Comparison of ENCODE assay signal across 8 mouse cellular contexts in genomic region chr14:116559990-116560389, GRCm38 (mm10).
DNase-seq lines count a peak whose midpoint lies in the region; ATAC-seq and TF ChIP-seq lines count a peak whose summit lies in the region.

No protein-coding gene starts in this region.

- no peak overlapping the region for H3K27ac ChIP-seq in hindbrain, embryonic 11.5 days (ENCODE audit: low read depth, low read length)
- H3K27ac ChIP-seq in hindbrain, embryonic 10.5 days: no peak overlapping the region
- no peak overlapping the region for H3K27ac ChIP-seq in MEL (ENCODE audit: control insufficient read depth, low read depth, low read length)
- H3K27ac ChIP-seq in embryonic facial prominence, embryonic 14.5 days (replicated peaks; ENCODE audit: low read depth, low read length): no peak overlapping the region
- no peak overlapping the region for H3K27ac ChIP-seq in kidney, embryonic 14.5 days (ENCODE audit: low read depth, low read length)

- no peaks in the 10 kb centered on the region for H3K36me3 ChIP-seq in hindbrain, embryonic 11.5 days (ENCODE audit: control insufficient read depth, insufficient read depth, low read length)
- H3K36me3 ChIP-seq in hindbrain, embryonic 10.5 days: no peaks in the 10 kb centered on the region
- no peaks in the 10 kb centered on the region for H3K36me3 ChIP-seq in MEL (ENCODE audit: control insufficient read depth in 1 of 2, insufficient read depth in 2 of 2, low read length in 2 of 2)
- no peaks in the 10 kb centered on the region for H3K36me3 ChIP-seq in embryonic facial prominence, embryonic 14.5 days (ENCODE audit: control insufficient read depth, insufficient read depth, low read length)
- H3K36me3 ChIP-seq in kidney, embryonic 14.5 days (ENCODE audit: control insufficient read depth, insufficient read depth, low read length): no peaks in the 10 kb centered on the region

- H3K27me3 ChIP-seq in hindbrain, embryonic 11.5 days (ENCODE audit: control insufficient read depth, insufficient read depth, low read length): no peaks in the 10 kb centered on the region
- no peaks in the 10 kb centered on the region for H3K27me3 ChIP-seq in hindbrain, embryonic 10.5 days (ENCODE audit: insufficient read depth, poor library complexity, severe bottlenecking)
- no peaks in the 10 kb centered on the region for H3K27me3 ChIP-seq in MEL (ENCODE audit: control insufficient read depth in 1 of 2, insufficient read depth in 2 of 2, low read length in 2 of 2)
- H3K27me3 ChIP-seq in embryonic facial prominence, embryonic 14.5 days (replicated peaks; ENCODE audit: control insufficient read depth, insufficient read depth, low read length): no peaks in the 10 kb centered on the region
- no peaks in the 10 kb centered on the region for H3K27me3 ChIP-seq in kidney, embryonic 14.5 days (ENCODE audit: control insufficient read depth, insufficient read depth, low read length)

- H3K4me1 ChIP-seq in hindbrain, embryonic 11.5 days (replicated peaks; ENCODE audit: control insufficient read depth, insufficient read depth, low read length): no peaks in the 10 kb centered on the region
- H3K4me1 ChIP-seq in hindbrain, embryonic 10.5 days (replicated peaks): no peaks in the 10 kb centered on the region
- no peaks in the 10 kb centered on the region for H3K4me1 ChIP-seq in MEL (ENCODE audit: control insufficient read depth in 1 of 2, insufficient read depth in 2 of 2, low read length in 2 of 2)
- no peaks in the 10 kb centered on the region for H3K4me1 ChIP-seq in embryonic facial prominence, embryonic 14.5 days (ENCODE audit: control insufficient read depth, insufficient read depth, low read length)
- no peaks in the 10 kb centered on the region for H3K4me1 ChIP-seq in kidney, embryonic 14.5 days (ENCODE audit: control insufficient read depth, insufficient read depth, low read length)

- no peak; a peak in 1 of 6 replicates for TF ChIP-seq CTCF in MEL (IDR thresholded peaks at IDR 0.05 in 2 of 3, conservative IDR thresholded peaks at IDR 0.05 in 1 of 3; ENCODE audit: control insufficient read depth in 1 of 3, insufficient read depth in 1 of 3, low read depth in 2 of 3, low read length in 3 of 3, poor library complexity in 1 of 3, severe bottlenecking in 1 of 3)

- no peak for TF ChIP-seq EP300 in MEL (IDR thresholded peaks at IDR 0.05; ENCODE audit: low read depth in 1 of 2, low read length in 2 of 2)

- no peak overlapping the region for H3K9ac ChIP-seq in hindbrain, embryonic 11.5 days (ENCODE audit: low read depth, low read length)
- H3K9ac ChIP-seq in MEL (ENCODE audit: control insufficient read depth, low read depth, low read length, poor library complexity, severe bottlenecking): no peak overlapping the region
- no peak overlapping the region for H3K9ac ChIP-seq in embryonic facial prominence, embryonic 14.5 days (ENCODE audit: low read depth, low read length)
- H3K9ac ChIP-seq in kidney, embryonic 14.5 days (ENCODE audit: low read depth, low read length): no peak overlapping the region

- ATAC-seq in hindbrain, embryonic 11.5 days (ENCODE audit: low FRiP score): peak; percentile 58; the same call in 1 of the 2 replicates
- ATAC-seq in embryonic facial prominence, embryonic 14.5 days (ENCODE audit: low read depth): 0 out of 2 replicates have a peak, but pooled peaks have one; percentile 15
- ATAC-seq in kidney, embryonic 14.5 days (ENCODE audit: low FRiP score, low TSS enrichment): peak; percentile 20; the same call in 1 of the 2 replicates

- WGBS in hindbrain, embryonic 11.5 days: 52% methylated on average over 1 of the region's 1 CpGs
- WGBS in hindbrain, embryonic 10.5 days: 55% methylated on average over 1 of the region's 1 CpGs
- WGBS in embryonic facial prominence, embryonic 14.5 days: 44% methylated on average over 1 of the region's 1 CpGs
- WGBS in kidney, embryonic 14.5 days: 37% methylated on average over 1 of the region's 1 CpGs

- no peak for TF ChIP-seq POLR2A in MEL (IDR thresholded peaks at IDR 0.05; ENCODE audit: control insufficient read depth in 1 of 2, insufficient read depth in 1 of 2, low read depth in 1 of 2, low read length in 2 of 2, poor library complexity in 1 of 2)

- TF ChIP-seq RAD21 in MEL (IDR thresholded peaks at IDR 0.05; ENCODE audit: low read depth, low read length): no peak; the same call in none of the 2 replicates

- peak; percentile 22 for DNase-seq in hindbrain, embryonic 11.5 days (ENCODE audit: low spot score)
- no peak for DNase-seq in hindbrain, embryonic 10.5 days (ENCODE audit: low spot score)
- DNase-seq in MEL (ENCODE audit: low read depth, low spot score): no peak
- peak; percentile 47 for DNase-seq in embryonic facial prominence, embryonic 14.5 days (ENCODE audit: low spot score)
- DNase-seq in gastrocnemius, adult 18-20 months (ENCODE audit: low spot score): no peak
- no peak for DNase-seq in natural killer cell, adult 2 months (ENCODE audit: low spot score in 2 of 2)
- no peak for DNase-seq in adrenal gland, adult 8-10 months

- no peak overlapping the region for H3K4me3 ChIP-seq in hindbrain, embryonic 11.5 days (ENCODE audit: low read depth, low read length)
- H3K4me3 ChIP-seq in hindbrain, embryonic 10.5 days: no peak overlapping the region
- no peak overlapping the region for H3K4me3 ChIP-seq in MEL (ENCODE audit: control insufficient read depth in 1 of 2, insufficient read depth in 1 of 2, low read depth in 2 of 2, low read length in 2 of 2)
- H3K4me3 ChIP-seq in embryonic facial prominence, embryonic 14.5 days (ENCODE audit: low read depth, low read length): no peak overlapping the region
- H3K4me3 ChIP-seq in kidney, embryonic 14.5 days (ENCODE audit: low read length): no peak overlapping the region

- H3K4me2 ChIP-seq in hindbrain, embryonic 11.5 days (replicated peaks; ENCODE audit: low read depth, low read length): no peak overlapping the region
- H3K4me2 ChIP-seq in embryonic facial prominence, embryonic 14.5 days (ENCODE audit: low read depth, low read length): no peak overlapping the region
- H3K4me2 ChIP-seq in kidney, embryonic 14.5 days (replicated peaks; ENCODE audit: low read depth, low read length): no peak overlapping the region

- no peaks in the 10 kb centered on the region for H3K9me3 ChIP-seq in hindbrain, embryonic 11.5 days (ENCODE audit: control insufficient read depth, low read length)
- no peaks in the 10 kb centered on the region for H3K9me3 ChIP-seq in hindbrain, embryonic 10.5 days
- H3K9me3 ChIP-seq in MEL (replicated peaks; ENCODE audit: insufficient read depth, low read length): no peaks in the 10 kb centered on the region
- no peaks in the 10 kb centered on the region for H3K9me3 ChIP-seq in embryonic facial prominence, embryonic 14.5 days (ENCODE audit: control insufficient read depth, low read length)
- H3K9me3 ChIP-seq in kidney, embryonic 14.5 days (ENCODE audit: control insufficient read depth, low read length): no peaks in the 10 kb centered on the region

- H3K79me2 ChIP-seq in MEL (ENCODE audit: control insufficient read depth, insufficient read depth, low read length, poor library complexity): no peaks in the 10 kb centered on the region

TF ChIP-seq in MEL, 35 proteins besides CTCF, POLR2A, EP300 and RAD21:
- TF ChIP-seq ZC3H11A (IDR thresholded peaks at IDR 0.05; ENCODE audit: low read depth, low read length) (peak; percentile 22; the same call in 1 of the 2 replicates), UBTF (IDR thresholded peaks at IDR 0.05; ENCODE audit: borderline replicate concordance, insufficient read depth, low read depth, low read length) (no peak), ZNF384 (IDR thresholded peaks at IDR 0.05; ENCODE audit: low read depth, low read length) (no peak), TCF12 (IDR thresholded peaks at IDR 0.05; ENCODE audit: low read depth, low read length) (no peak), SMC3 (IDR thresholded peaks at IDR 0.05; ENCODE audit: low read depth, low read length) (peak; percentile 44)

Comparison
In these comparisons a context has a peak if more than half of its experiments do, and no peak if none do; other contexts are left out.
1. DNase-seq: peak in hindbrain, embryonic 11.5 days (single experiment) and embryonic facial prominence, embryonic 14.5 days (single experiment); none in hindbrain, embryonic 10.5 days (single experiment), MEL (single experiment), gastrocnemius, adult 18-20 months (single experiment), natural killer cell, adult 2 months (0 of 2) and adrenal gland, adult 8-10 months (single experiment).
2. Peak in every context shown above with its lines, with median percentiles within 50 percentile points of each other: ATAC-seq.